Mouse (Mus musculus): ENCODE measurements around the gene Serinc2.

DNA sequence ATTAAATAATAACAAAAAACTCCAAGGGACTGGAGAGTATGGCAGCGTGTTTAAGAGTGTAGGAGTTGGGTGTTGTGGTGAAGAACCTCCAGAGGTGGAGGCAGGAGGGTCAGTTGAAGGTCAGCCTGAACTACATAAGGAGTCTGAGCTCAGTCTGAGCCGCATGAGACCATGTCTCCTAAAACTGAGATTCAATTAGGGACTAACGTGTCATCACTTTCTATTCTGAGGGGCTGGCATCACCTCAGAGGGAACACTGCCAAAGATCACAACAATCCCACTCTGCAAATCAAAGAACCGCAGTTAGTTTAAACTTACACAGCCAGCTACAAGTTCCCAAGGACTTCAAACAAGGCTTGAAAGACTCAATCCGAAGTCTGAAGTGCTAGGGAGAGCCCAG is 44.6 kb upstream of the Serinc2 start:
- TF ChIP-seq POLR2A (IDR thresholded peaks at IDR 0.05; ENCODE audit: low read depth, low read length) = no peak
- TF ChIP-seq CTCF (IDR thresholded peaks at IDR 0.05; ENCODE audit: extremely low read depth, insufficient read length, insufficient replicate concordance, low read depth, low read length) = no peak

Measured in small intestine, adult 2 months (tissue).